Mouse (Mus musculus) retina, postnatal 1 day (tissue): ENCODE results near the gene Caskin2.

ENCODE experiments used
- DNase-seq: peaks from one replicate; pipeline ENCODE4 v3.0.0-alpha.2; 2012

Caskin2 gene

DNA sequence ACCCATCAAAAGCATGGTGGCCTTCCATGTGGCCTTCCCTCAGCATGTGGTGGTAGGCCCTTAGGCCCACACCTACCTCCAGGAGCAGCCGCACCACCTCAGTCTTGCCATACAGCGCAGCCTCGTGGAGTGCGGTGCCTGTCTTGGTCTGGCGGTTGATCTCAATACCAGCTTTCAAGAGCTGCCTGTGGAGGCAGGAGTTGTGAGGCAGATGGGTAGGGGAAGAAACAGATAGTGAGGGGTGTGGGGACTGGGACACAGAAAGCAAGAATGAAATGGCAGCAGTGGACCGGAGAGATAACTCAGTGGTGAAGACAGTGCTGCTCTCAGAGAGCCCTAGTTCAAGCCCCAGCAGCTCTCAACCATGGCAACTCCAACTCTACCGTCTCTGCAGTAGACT lies 8.4 kb downstream of the Caskin2 start:
- DNase-seq: no peak

DNA sequence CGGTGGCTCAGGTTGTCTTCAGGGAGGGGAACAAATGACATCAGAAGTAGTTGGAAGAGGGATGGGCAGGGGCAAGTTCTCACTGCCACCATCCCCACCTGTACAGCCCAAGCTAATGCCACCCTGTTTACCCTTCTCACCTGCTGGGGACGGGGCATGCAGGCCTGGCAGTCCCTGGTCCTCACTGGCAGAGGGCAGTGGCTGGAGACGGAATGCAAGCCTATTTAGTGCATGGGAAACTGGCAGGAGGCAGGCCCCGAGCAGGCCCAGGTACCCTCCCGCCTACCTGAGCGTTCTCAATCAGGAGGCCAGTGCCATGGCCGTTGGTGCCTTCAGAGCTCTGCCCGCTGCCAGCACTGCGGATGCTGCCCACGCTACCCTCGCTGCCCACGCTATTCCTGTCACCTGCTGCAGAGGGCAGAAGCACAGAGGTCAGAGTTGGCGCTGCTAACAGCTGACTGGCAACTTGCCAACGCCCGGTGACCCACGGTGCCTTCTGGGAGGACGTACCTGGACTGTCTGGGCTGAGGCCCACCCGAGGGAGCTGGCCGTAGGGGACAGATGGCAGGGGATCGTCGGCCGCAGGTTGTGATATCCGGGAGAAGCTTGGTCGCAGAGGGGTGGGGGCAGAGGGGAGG lies 10.2 kb downstream of the Caskin2 start:
- DNase-seq: no peak

DNA sequence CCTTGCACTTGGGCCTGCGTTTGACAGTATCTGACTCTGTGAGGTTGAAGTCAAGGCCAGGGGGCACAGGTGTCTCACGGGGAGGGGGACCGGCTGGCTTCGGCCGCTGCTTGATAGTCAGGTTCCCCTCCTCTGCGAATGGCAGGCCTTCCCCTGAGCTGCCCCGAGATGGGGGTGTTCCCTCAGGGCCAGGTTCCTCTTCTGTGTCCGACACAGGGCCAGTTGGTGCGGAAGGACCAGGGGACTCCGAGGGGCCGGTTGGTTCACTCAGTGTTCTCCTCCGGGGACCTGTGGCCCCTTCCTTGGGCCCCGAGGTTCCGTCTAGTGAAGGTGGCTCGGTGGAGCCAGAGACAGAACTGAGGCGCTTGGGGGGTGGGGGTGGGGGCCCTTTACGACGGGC lies 12.5 kb downstream of the Caskin2 start:
- no peak for DNase-seq

DNA sequence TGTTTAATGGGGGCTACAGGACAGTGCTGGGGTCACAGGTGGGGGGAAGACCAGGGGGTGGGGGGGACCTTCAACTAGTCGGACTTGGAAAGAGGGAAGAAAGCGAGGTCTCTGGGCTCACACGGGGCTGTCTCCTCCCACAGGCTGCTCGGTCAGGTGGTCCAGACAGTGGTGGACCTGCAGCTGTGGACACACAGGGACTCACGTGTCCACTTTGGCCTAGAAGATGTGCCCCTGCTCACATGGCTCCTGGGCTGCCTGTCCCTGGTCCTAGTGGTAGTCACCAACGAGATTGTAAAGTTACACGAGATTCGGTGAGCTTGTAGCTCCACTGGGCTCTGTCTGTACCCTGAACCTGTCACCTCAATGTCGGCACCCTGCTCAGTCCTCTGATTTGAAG lies 15.8 kb downstream of the Caskin2 start:
- no peak for DNase-seq

DNA sequence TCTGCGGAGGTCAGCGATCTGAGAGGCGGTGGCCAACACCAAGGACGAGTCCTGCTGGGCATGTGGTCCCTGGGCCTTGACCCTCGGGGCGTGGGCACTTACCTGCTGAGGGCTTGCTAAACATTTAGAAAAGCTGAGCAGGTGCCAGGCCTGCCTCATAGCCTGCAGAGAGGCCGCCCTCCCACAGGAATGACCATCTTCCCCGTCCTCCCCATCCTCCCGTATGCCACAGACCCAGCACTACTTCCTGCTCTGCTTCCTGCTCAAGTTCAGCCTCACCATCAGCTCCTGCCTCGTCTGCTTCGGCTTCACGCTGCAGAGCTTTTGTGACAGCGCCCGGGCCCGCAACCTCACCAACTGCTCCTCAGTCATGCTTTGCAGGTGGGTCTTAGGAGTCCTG lies 16.5 kb downstream of the Caskin2 start:
- no peak for DNase-seq

DNA sequence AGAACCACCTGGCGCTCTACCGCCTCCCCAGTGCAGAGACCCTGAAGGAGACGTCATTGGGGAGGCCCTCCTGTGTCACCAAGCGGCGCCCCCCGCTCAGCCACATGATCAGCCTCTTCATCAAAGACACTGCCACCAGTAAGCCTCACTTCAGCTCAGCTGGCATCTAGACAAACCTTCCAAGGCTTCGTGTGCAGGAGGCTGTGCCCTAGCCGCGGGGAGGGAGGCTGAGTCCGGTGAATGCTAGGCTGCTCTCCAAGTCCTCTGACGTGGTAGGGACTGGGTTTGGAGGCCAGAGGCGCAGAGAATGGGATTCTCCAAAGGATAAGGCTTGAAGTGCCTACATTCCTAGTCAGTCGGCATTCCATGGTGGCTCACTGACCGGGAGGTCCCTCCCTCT lies 21.1 kb downstream of the Caskin2 start:
- no peak for DNase-seq

DNA sequence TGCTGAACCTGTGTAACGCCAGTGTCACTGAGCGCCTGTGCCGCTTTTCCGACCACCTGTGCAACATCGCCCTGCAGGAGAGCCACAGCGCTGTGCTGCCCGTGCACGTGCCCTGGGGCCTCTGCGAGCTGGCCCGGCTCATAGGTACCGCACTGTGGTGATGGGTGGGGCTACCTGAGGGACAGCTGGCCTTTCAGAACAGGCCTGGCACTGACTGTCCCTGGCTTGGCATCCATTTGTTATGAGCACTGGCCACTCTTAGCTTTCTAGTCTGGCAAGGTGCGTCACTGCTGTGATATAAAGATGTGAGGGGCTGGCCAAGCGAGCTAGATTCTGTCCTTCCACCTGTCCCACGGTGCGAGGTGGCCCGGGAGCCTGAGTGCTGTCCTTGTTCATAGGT lies 21.5 kb downstream of the Caskin2 start:
- no peak for DNase-seq

DNA sequence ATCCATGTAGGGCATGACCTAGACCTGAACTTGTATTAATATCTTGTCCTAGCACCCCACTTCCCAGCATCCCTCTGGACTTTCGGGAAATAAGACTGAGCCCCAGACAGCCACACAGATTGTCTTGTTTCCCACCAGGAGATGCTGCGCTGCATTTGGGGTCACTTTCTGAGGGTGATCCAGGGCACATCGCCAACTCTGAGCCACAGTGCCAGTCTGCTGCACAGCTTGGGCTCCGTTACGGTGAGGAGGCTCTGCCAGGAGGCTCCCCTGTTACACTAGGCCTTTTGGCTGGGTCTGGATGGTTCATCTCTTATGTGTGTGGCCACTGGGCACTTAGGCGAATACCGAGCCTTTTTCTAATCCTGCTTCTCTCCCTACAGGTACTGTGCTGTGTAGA lies 23.7 kb downstream of the Caskin2 start:
- no peak for DNase-seq

DNA sequence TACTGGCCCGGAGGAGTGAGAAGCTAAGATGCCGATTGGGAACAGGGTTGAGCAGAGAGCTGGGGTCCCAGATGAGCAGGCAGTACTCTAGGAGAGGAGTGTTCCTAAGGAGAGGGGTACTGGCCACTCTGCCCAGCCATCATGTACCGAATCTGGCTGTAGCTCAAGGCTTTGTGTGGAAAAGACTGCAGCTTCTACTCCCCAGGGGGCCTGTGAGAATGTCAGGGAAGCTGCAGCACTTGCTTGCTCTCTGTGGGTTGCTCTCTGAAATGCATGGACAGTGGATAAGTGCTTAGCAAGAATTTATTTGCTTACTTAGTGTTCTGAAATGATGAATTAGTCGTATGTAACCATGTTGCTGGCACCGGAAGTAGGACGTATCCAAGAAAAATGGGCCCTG lies 27.0 kb downstream of the Caskin2 start:
- DNase-seq: no peak

DNA sequence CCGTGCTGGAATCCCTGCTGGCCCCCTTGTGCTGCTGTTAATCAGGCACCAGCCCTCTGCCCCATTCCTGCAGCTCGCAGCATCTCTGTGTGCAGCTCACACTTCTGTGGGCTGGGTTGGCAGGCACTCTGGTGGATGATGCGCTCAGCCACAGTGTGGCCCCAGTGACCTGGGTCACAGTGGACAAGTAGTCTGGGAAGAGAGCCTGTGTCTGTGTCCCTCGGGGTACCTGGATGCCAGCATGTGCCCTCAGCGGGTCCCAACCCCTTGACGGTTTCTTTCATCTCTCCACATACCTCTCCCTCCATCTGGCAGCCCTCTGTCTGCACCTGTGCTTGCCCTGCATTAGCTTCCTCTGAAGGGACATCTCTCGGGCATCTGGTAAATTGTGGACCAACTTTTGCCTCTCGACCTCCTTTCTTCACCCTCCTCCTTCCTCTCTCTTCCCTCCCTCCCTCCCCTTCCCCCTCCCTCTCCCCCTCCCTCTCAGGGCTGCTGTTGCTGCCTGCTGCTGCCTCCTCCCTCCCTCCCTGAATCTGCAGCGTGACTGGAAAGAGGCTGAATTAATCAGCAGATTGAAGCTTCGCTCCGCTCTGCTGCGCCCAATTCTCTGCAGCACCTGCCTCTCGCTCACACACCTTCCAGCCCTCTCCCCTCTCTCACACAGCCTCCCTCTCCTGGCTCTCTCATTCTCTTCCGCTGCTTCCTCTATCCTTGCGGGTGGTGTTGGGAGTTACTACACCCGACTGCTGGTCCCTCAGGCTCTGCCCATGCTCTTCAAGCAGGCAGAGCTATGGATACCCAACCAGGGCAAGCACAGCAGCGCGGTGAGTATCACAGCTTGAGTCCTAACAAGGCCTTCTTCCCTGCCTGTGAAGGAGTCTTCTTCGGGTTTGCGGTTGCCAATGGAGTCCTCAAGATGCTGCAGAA lies 33.0 kb downstream of the Caskin2 start:
- peak; percentile 85 for DNase-seq

DNA sequence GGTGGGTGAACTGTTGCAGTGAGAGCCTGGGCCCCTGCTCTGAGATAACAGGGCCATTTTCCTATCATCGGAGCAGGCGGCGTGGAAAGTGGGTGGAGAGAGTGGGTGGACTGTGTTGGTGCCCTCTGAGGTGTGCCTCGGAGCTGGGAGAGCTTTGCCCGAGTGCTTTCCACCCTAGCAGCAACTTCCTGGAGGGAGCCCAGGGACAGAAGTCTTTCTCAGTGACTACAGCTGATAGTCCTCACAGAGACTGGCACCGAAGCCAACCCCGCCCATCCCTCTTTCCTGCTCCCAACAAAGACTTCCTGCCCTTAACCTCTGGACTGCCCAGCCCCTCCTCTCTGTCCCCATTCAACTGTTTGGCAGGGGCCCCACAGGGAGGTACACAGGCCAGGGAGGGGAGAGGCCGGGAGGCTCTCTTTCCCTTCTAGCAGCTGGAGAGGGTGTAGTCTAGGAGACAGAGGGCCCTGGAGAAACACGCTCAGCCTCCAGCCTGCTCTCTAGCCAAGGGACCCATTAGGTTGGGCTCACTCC lies 34.3 kb downstream of the Caskin2 start:
- peak; percentile 84 for DNase-seq

DNA sequence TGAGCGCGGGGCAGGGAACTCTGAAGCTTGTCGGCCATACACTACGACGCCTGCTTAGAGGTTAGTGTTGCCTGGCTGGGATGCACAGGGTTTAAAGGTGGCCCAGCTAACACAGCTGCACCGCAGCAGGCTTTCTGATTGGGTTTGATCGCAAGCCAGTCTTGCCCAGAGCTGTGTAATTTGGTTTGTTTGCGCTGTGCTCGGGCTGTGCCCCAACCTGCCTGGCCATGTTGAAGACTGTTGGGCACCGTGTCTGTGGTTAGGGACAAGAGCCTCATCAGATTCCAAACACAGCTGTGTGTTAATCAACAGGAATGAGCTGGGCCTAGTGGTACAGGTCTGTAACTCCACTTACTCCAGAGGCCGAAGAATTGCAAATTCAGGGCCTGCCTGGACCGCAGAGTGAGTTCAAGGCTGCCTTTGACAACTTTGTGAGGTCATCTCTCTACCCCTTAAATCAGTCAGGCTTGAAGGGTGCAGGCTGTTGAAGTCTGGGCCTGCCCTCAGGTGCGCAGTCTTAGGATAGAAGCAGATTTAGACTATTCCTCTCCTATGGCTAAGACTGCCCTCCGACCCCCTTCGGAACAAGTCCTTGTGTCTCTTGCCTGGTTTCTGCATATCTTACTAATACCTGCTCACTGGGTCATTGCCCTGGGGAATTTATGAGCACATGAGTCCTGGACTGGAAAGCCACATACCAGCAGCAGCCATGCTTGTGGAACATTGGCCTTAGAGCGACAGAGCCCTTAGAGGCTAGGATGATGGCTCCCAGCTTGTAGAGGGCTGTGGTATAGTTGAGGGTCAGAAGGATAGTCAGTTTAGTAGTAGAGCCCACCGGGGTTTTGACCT lies 35.7 kb downstream of the Caskin2 start:
- no peak for DNase-seq

DNA sequence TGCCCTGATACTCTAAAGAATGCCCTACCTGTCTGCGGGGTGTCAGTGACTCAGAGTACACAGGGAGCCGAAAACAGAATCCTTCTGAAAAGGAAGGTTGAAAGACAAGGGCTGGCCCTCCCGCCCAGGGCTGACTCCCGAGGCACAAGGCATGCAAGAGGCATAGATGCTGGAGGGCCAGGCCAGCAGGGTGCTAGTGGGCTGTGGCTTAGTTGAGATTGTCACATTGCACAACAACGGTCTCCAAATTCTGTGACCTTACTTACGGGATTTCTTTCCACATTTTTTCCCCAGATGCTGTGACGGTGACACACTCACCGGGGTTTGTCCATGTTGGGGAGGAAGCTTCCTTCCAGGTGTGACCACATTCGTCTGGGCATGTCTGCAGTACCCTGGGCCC lies 36.5 kb downstream of the Caskin2 start:
- no peak for DNase-seq

DNA sequence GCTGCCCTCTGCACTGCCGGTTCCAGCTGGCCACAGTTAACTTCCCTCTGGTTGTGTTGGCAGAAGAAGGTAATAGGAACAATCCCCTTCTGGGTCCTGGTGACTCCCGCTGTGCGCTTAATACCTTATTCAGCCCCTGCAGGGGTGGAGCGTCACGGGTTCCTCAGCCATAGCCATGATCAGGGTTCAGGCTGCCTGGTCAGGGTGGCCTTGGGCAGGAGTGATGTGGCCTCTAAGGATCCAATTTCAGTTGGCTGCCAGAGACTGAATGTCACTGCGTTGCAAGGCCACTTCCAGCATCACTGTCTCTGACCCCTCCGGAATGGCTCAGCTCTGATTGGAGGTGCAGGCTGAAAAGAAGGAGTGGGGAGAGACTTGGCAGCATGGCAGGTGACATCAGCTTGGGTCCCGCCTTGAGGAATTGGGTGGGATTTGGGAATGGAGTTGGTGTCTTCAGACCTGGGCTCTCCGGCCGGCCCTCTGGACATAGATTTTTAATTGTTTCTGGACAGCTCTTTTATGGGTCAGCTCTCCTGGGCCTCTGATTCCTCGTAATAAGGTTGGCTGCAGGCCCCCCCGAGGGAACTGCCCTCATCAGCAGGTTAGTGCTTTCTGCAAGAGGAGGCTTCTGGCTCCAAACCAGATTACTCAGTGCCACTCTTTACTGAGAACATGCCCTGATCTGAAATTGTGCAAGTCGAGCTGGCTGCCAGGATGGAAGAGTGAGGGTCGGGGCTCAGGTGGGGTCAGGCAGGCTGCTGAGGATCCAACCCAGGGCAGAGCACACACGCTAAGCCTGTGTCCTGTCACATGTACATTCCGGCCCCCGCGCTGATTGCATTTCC lies 37.4 kb downstream of the Caskin2 start:
- DNase-seq: peak; percentile 39

DNA sequence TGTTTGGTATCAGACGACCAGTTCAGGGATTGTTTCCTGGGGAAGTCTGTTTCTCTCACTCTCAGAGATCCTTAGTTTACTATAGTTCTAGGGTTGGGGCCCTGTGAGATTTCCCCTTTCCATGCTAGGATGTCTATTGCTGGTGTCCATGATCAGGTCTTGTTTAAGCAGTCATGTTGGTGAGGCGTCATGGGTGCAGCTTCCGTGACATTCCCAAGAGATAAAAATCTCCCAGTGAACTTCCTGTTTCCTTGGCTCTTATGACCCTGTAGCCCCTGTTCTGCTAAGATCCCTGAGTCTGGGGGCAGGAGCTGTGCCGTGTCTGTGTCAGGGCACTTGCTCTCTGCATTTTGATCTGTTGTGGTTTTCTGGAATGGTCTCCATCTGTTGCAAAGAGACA lies 38.8 kb downstream of the Caskin2 start:
- DNase-seq: no peak

DNA sequence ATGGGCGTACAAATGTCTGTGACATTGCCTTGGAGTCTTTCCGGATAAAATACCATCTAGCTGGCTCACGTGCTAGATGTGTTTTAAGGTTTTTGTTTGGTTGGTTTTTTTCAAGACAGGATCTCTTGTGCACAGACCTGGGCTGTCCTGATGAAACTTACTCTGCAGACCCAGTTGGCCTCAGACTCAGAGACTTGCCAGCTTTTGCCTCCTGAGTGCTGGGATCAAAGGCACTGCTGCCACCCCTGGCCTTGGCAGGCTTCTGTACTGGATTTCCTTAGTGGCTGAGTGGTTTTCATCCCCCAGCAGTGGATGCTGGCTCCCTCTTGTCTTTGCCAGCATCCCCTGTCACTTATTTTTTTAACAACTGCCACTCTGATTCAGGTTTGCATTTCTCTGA lies 44.5 kb downstream of the Caskin2 start:
- DNase-seq: no peak

DNA sequence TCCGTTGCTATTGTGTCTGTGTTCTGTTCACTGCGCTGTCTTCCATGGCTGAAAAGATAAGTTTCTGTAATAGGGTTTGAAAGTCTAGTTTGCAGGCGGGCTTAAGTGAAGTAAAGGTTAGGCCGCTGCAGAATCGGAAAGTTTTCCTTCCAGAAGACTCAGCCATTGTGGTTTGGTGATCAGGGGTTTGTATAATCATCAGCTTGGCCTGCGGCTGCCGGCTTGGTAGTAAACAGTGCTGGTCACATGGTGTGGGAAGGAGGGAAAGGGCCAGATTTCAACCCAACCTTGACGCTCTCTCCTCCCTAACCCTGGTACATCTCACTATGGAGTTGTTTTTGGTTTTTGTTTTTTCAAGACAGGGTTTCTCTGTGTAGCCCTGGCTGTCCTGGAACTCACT lies 46.5 kb downstream of the Caskin2 start:
- no peak for DNase-seq

DNA sequence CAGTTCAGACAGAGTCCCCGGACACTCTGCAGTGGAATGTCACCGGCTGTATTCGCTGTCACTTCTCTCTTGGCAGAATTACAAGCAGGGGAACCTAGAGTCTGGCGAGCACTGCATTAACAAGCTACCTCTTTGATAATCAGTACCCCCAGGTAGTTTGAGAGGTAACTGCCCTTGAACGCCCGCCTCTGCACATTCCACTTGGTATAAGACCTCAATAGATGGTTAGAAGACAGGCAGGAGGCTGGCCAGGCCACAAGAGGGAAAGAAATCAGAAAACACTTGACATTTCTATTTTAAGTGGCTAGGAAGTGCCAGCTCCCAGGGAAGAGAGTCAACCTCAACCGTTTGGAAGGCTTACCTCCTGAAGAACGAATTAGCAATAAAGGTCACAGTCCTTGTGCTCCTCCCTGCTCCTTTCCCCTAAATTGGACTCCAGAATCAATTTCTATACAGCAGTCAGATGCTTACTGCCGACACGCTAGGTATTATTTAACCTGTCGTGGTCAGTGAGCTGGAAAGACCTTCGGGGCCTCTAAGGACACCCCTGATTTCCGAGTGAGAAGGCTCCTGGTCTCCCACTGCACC lies 47.0 kb downstream of the Caskin2 start:
- peak; percentile 4 for DNase-seq

DNA sequence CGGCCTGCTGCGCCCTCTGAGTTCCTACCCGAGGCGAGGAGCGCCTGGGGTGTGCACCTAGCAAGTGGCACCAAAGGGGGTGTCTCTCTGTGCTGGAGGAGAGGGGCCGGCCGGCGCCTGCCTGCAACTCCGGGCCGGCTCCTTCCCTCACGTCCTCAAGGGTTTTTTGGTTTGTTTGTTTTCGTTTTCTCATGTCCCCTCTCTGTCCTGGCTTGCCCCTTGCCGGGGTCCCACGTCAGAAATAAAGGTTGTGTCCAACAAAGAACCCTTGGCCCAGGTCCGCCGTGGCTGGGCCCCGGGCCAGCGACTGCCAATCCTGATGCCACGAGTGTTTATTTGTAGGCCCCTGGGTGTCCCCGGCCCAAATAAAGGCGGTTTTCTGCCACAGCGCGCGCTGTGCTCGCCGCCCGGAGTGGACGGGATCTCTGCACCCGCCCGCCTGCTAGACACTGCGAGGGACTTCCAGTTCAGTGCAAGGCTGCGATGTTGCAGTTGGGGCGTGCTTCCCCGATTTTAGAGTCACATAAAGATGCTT lies 47.8 kb downstream of the Caskin2 start:
- no peak for DNase-seq

DNA sequence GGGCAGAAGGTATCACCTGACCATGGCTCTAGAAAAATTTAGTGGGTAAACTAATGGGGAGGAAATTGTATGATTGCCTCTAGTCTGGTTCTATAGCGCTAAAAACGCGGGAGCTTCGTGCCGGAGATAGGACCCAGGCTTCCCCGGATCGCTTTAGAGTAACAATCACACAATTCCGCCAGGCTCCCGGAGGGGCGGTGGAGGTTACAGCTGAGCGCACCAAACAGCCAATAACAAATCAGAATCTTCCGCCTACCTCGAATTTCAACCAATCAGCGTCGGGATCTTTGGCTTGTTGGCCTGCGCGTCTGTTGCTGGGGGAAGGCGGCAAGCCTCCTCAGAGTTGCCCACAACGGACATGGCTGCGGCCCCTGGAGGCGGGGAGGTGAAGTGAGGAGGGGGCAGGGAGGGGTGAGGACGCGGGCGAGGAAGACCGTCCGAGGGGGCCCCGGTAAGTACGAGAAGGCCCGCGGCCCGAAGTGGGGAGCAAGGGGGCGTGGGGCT lies 48.3 kb downstream of the Caskin2 start, which contains the start of gene Tmem94:
TSS of gene Tmem94 (plus strand) at position 331 of the 504 bp plus-strand sequence.
- DNase-seq: peak; percentile 99

DNA sequence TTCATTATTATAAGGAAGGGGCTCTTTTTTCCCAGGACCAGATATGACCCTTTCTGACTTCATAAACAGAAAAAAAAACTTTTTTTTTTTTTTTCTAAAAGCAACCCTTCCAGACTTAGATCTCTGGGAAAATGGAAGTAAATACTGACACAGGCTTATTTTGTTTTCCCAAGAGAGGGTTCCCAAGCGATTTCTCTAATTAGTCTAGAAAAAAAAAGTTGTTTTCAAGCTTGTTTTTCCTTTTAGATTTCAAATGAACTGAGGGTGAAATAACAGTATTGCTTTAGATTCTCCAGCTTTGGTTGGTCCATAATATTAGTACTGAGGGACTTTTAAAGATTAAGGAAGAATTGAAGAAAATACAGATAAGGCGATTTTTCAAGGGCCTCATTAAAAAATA lies 48.7 kb downstream of the Caskin2 start:
- DNase-seq: no peak
